Mouse (Mus musculus) liver, postnatal 0 days (tissue): Measurements from ENCODE around the gene Fam104a.

Source experiments
- CTCF ChIP-seq: sonication (generic); IDR thresholded peaks from 2 replicates; pipeline ENCODE4 v1.5.1; 2016; ENCODE audit warnings: antibody characterized with exemption, low read depth
- EP300 ChIP-seq: IDR thresholded peaks from 2 replicates; pipeline ENCODE4 v1.6.1; 2016; ENCODE audit warnings: antibody characterized with exemption, low read depth, mild to moderate bottlenecking

- no peak for TF ChIP-seq CTCF
- no peak for TF ChIP-seq EP300
These were observed 29.9 kb downstream of the Fam104a start for GRCm38 (mm10) chr11:113654105-113654504.
